Mouse (Mus musculus): ENCODE measurements at regions not wholly inside any gene's neighbourhood (a gene's known extent, or its start where the extent isn't known, plus 50 kb on each side); places are given as distances from the start of the nearest gene placed in this dataset.

DNA sequence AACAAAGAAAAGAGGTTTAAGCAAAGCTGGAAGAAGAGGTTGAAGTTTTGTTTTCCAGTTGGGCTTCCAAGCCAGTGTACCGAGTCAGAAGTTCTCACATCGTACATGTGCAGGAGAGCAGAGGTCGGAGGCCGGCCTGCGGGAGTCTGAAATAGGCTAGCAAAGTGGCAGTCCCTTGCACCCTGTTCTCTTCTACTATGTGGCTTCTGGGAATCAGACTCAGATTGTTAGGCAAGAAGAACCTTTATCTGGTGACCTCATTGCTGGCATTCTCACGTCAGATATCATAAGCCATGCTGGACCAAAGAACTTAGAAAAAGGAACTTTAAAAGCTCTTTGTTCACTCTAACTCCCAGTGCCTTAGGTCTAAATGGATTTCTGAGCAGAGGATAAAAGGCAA lies 112.0 kb upstream of the Tbl1xr1 start:
- TF ChIP-seq CTCF (IDR thresholded peaks at IDR 0.05; ENCODE audit: low read depth) (no peak), EP300 (optimal IDR thresholded peaks at IDR 0.05) (no peak)
